Mouse (Mus musculus): Measurements from ENCODE around the gene Pgap2. TPM values are rescaled to one million over a fixed set of nuclear protein-coding genes. Genes with fewer than 3 reads are reported as not detected.

Gene Pgap2
- polyA plus RNA-seq, 1 experiment = 55.0 TPM

- TF ChIP-seq POLR2A (IDR thresholded peaks at IDR 0.05; ENCODE audit: insufficient read depth, low read length) (no peak), EP300 (IDR thresholded peaks at IDR 0.05; ENCODE audit: insufficient read depth, low read depth, low read length) (no peak), CTCF (IDR thresholded peaks at IDR 0.05; ENCODE audit: low read depth, low read length) (no peak)
- H3K36me3 ChIP-seq (ENCODE audit: control insufficient read depth, insufficient read depth, low read length, poor library complexity, severe bottlenecking) = 0 out of 2 replicates have a peak, but pooled peaks cover 2% of the 10 kb centered on the region
- H3K9ac ChIP-seq (ENCODE audit: low read depth, poor library complexity, severe bottlenecking) = no peak overlapping the region
- no peak overlapping the region for H3K4me3 ChIP-seq (ENCODE audit: low read depth, low read length)
- H3K27me3 ChIP-seq (ENCODE audit: control insufficient read depth, insufficient read depth, low read length, poor library complexity, severe bottlenecking) = no peaks in the 10 kb centered on the region
- no peak overlapping the region for H3K27ac ChIP-seq (ENCODE audit: insufficient read depth, low read length)
- no peaks in the 10 kb centered on the region; the same call in 1 of the 2 replicates for H3K9me3 ChIP-seq (replicated peaks; ENCODE audit: control insufficient read depth, insufficient read depth, low read length, poor library complexity, severe bottlenecking)
- H3K4me1 ChIP-seq (ENCODE audit: control insufficient read depth, insufficient read depth, low read length) = peaks cover 3% of the 10 kb centered on the region
These were observed 18.2 kb downstream of the Pgap2 start for GRCm38 (mm10) chr7:102228049-102228670.

GRCm38 (mm10) chr7:102229814-102230213 is 19.8 kb downstream of the Pgap2 start:
- H3K4me1 ChIP-seq (ENCODE audit: control insufficient read depth, insufficient read depth, low read length) = no peaks in the 10 kb centered on the region
- no peak overlapping the region for H3K9ac ChIP-seq (ENCODE audit: low read depth, poor library complexity, severe bottlenecking)
- H3K9me3 ChIP-seq (replicated peaks; ENCODE audit: control insufficient read depth, insufficient read depth, low read length, poor library complexity, severe bottlenecking) = no peaks in the 10 kb centered on the region; the same call in 1 of the 2 replicates
- no peak overlapping the region for H3K4me3 ChIP-seq (ENCODE audit: low read depth, low read length)
- no peak overlapping the region for H3K27ac ChIP-seq (ENCODE audit: insufficient read depth, low read length)
- 0 out of 2 replicates have a peak, but pooled peaks cover 2% of the 10 kb centered on the region for H3K36me3 ChIP-seq (ENCODE audit: control insufficient read depth, insufficient read depth, low read length, poor library complexity, severe bottlenecking)
- TF ChIP-seq CTCF (IDR thresholded peaks at IDR 0.05; ENCODE audit: low read depth, low read length) = no peak
- TF ChIP-seq EP300 (IDR thresholded peaks at IDR 0.05; ENCODE audit: insufficient read depth, low read depth, low read length) = no peak
- no peak for TF ChIP-seq POLR2A (IDR thresholded peaks at IDR 0.05; ENCODE audit: insufficient read depth, low read length)
- H3K27me3 ChIP-seq (ENCODE audit: control insufficient read depth, insufficient read depth, low read length, poor library complexity, severe bottlenecking) = no peaks in the 10 kb centered on the region

DNA sequence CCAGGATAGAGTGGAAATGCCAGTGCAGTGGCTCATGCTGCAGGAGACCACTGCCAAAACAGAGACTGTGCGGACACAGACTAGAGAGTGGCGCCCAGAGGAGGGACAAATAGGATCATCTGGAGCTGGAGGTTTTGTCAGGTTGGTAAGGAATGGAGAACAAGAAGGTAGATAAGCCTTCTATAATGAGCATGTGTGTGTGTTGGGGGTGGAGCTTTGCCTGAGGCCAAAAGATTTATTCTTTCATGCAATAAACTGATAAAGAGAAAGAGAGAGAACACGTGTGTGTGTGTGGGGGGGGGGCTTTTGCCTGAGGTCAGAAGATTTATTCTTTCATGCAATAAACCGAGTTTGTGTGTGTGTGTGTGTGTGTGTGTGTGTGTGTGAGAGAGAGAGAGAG is 23.1 kb downstream of the Pgap2 start:
- Histone ChIP-seq H3K4me1 (ENCODE audit: control insufficient read depth, insufficient read depth, low read length) (no peaks in the 10 kb centered on the region), H3K9ac (ENCODE audit: low read depth, poor library complexity, severe bottlenecking) (no peak overlapping the region), H3K9me3 (replicated peaks; ENCODE audit: control insufficient read depth, insufficient read depth, low read length, poor library complexity, severe bottlenecking) (no peaks in the 10 kb centered on the region; the same call in 1 of the 2 replicates), H3K4me3 (ENCODE audit: low read depth, low read length) (no peak overlapping the region), H3K27ac (ENCODE audit: insufficient read depth, low read length) (no peak overlapping the region), H3K36me3 (ENCODE audit: control insufficient read depth, insufficient read depth, low read length, poor library complexity, severe bottlenecking) (0 out of 2 replicates have a peak, but pooled peaks cover 2% of the 10 kb centered on the region), H3K27me3 (ENCODE audit: control insufficient read depth, insufficient read depth, low read length, poor library complexity, severe bottlenecking) (no peaks in the 10 kb centered on the region)
- TF ChIP-seq CTCF (IDR thresholded peaks at IDR 0.05; ENCODE audit: low read depth, low read length) (no peak), POLR2A (IDR thresholded peaks at IDR 0.05; ENCODE audit: insufficient read depth, low read length) (no peak)

DNA sequence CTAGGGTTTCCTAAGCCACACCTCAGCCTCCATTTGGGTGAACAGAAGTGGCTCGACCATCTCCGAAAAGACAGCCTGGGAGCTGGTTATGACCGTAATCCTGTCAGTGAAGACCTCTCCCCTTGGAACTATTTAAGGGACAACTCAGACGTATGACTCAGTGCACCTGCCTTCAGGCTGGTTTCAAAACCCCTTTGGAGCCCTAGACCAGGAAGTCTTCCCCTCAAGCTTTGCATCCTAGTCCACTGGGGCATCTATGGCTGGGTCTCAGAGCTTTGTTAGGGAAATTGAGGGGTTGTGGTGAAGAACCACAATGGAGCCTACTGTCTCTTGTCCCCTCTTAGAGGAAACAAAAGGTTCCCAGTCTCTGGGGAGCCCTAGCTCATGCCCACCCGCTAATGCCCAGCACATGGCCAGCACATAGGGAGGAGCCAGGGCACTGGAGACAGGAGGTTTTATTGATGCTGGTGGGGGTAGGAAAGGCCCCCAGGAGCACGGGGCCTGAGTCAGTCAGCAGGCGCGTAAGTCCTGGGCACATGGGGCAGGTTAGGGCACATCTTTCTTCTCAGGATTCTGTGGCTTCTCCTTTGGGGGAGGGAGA is 28.8 kb downstream of the Pgap2 start:
- Histone ChIP-seq H3K27me3 (ENCODE audit: control insufficient read depth, insufficient read depth, low read length, poor library complexity, severe bottlenecking) (no peaks in the 10 kb centered on the region), H3K4me1 (ENCODE audit: control insufficient read depth, insufficient read depth, low read length) (peaks cover 3% of the 10 kb centered on the region), H3K9me3 (replicated peaks; ENCODE audit: control insufficient read depth, insufficient read depth, low read length, poor library complexity, severe bottlenecking) (no peaks in the 10 kb centered on the region), H3K9ac (ENCODE audit: low read depth, poor library complexity, severe bottlenecking) (no peak overlapping the region), H3K36me3 (ENCODE audit: control insufficient read depth, insufficient read depth, low read length, poor library complexity, severe bottlenecking) (peaks cover 2% of the 10 kb centered on the region; the same call in 1 of the 2 replicates), H3K27ac (ENCODE audit: insufficient read depth, low read length) (no peak overlapping the region), H3K4me3 (ENCODE audit: low read depth, low read length) (no peak overlapping the region)
- no peak for TF ChIP-seq EP300 (IDR thresholded peaks at IDR 0.05; ENCODE audit: insufficient read depth, low read depth, low read length)
- TF ChIP-seq POLR2A (IDR thresholded peaks at IDR 0.05; ENCODE audit: insufficient read depth, low read length) = no peak
- TF ChIP-seq CTCF (IDR thresholded peaks at IDR 0.05; ENCODE audit: low read depth, low read length) = no peak

- Histone ChIP-seq H3K9ac (ENCODE audit: low read depth, poor library complexity, severe bottlenecking) (no peak overlapping the region), H3K27ac (ENCODE audit: insufficient read depth, low read length) (no peak overlapping the region), H3K4me1 (ENCODE audit: control insufficient read depth, insufficient read depth, low read length) (peaks cover 3% of the 10 kb centered on the region), H3K27me3 (ENCODE audit: control insufficient read depth, insufficient read depth, low read length, poor library complexity, severe bottlenecking) (no peaks in the 10 kb centered on the region), H3K4me3 (ENCODE audit: low read depth, low read length) (no peak overlapping the region), H3K9me3 (replicated peaks; ENCODE audit: control insufficient read depth, insufficient read depth, low read length, poor library complexity, severe bottlenecking) (no peaks in the 10 kb centered on the region), H3K36me3 (ENCODE audit: control insufficient read depth, insufficient read depth, low read length, poor library complexity, severe bottlenecking) (peaks cover 2% of the 10 kb centered on the region; the same call in 1 of the 2 replicates)
- TF ChIP-seq EP300 (IDR thresholded peaks at IDR 0.05; ENCODE audit: insufficient read depth, low read depth, low read length) (no peak), POLR2A (IDR thresholded peaks at IDR 0.05; ENCODE audit: insufficient read depth, low read length) (no peak), CTCF (IDR thresholded peaks at IDR 0.05; ENCODE audit: low read depth, low read length) (no peak)
These were observed 29.6 kb downstream of the Pgap2 start for GRCm38 (mm10) chr7:102239591-102239990.

DNA sequence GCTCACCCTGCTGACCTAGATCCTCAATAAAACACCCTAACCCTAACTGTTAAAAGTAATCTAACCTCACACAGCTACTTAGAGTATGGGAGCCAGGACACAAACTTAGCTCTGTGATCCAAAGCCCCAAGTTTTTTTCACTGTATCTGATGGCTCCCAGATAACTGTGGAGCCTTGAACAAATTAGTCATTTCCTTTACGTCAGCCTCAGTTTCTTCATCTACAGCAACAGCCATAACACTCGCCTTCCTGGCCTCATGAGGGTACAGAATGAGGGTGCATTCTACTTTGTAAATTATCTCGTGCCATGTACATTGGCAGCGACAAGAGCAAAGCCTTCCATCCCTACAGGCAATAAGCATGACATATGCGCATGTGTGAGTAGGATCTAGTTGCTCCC is 32.4 kb downstream of the Pgap2 start:
- H3K27me3 ChIP-seq (ENCODE audit: control insufficient read depth, insufficient read depth, low read length, poor library complexity, severe bottlenecking) = no peaks in the 10 kb centered on the region
- H3K36me3 ChIP-seq (ENCODE audit: control insufficient read depth, insufficient read depth, low read length, poor library complexity, severe bottlenecking) = peaks cover 2% of the 10 kb centered on the region; the same call in 1 of the 2 replicates

More for the DNA sequence above, 32.4 kb downstream of the Pgap2 start:
- Histone ChIP-seq H3K9ac (ENCODE audit: low read depth, poor library complexity, severe bottlenecking) (no peak overlapping the region), H3K9me3 (replicated peaks; ENCODE audit: control insufficient read depth, insufficient read depth, low read length, poor library complexity, severe bottlenecking) (no peaks in the 10 kb centered on the region), H3K4me3 (ENCODE audit: low read depth, low read length) (no peak overlapping the region), H3K27ac (ENCODE audit: insufficient read depth, low read length) (no peak overlapping the region), H3K4me1 (ENCODE audit: control insufficient read depth, insufficient read depth, low read length) (peaks cover 7% of the 10 kb centered on the region)
- TF ChIP-seq CTCF (IDR thresholded peaks at IDR 0.05; ENCODE audit: low read depth, low read length) (no peak), POLR2A (IDR thresholded peaks at IDR 0.05; ENCODE audit: insufficient read depth, low read length) (no peak), EP300 (IDR thresholded peaks at IDR 0.05; ENCODE audit: insufficient read depth, low read depth, low read length) (no peak)
